Mouse (Mus musculus) G1E (cell line): Measurements from ENCODE around the gene Tet2. TPM values are rescaled to one million over a fixed set of nuclear protein-coding genes. Genes with fewer than 3 reads are reported as not detected.

Experiments used
- ATAC-seq: 2 replicates; pipeline ENCODE4 v1.8.0; 2016; ENCODE audit warnings: mild to moderate bottlenecking; ENCODE audit not compliant: insufficient number of reproducible peaks, poor library complexity, low FRiP score, severe bottlenecking; ENCODE audit errors: extremely low read depth
- DNase-seq: peaks from one replicate; pipeline ENCODE4 v3.0.0; 2012; ENCODE audit warnings: low spot score
- H3K27me3 ChIP-seq: 2 replicates; pipeline ENCODE4 v1.6.1; 2012; ENCODE audit warnings: mild to moderate bottlenecking, low read length, inconsistent platforms; ENCODE audit not compliant: insufficient read depth
- H3K36me3 ChIP-seq: replicated peaks from 2 replicates; pipeline ENCODE3; 2012; ENCODE audit warnings: mild to moderate bottlenecking, inconsistent platforms
- H3K4me1 ChIP-seq: 2 replicates; pipeline ENCODE4 v1.6.1; 2012; ENCODE audit warnings: low read depth, low read length, inconsistent platforms, mixed read lengths; ENCODE audit not compliant: insufficient read depth
- H3K4me3 ChIP-seq: 2 replicates; pipeline ENCODE4 v1.5.1; 2012; ENCODE audit warnings: low read depth, mild to moderate bottlenecking, inconsistent platforms, low read length, moderate library complexity, mixed read lengths
- H3K9me3 ChIP-seq: replicated peaks from 2 replicates; pipeline ENCODE4 v1.6.1; 2012; ENCODE audit warnings: inconsistent platforms
- CTCF ChIP-seq: IDR thresholded peaks from 2 replicates; pipeline ENCODE4 v1.5.1; 2012; ENCODE audit warnings: low read depth, low read length, inconsistent platforms, mixed read lengths
- GATA1 ChIP-seq: IDR thresholded peaks from 2 replicates; pipeline ENCODE4 v1.6.1; 2012; ENCODE audit warnings: borderline replicate concordance, low read length, inconsistent platforms, mixed read lengths
- GATA2 ChIP-seq: IDR thresholded peaks from 2 replicates; pipeline ENCODE4 v1.6.1; 2012; ENCODE audit warnings: low read depth, low read length, inconsistent platforms, borderline replicate concordance
- POLR2AphosphoS5 ChIP-seq: IDR thresholded peaks from 2 replicates; pipeline ENCODE4 v1.6.1; 2012; ENCODE audit warnings: low read depth, low read length, inconsistent platforms; ENCODE audit not compliant: insufficient replicate concordance
- TAL1 ChIP-seq: conservative IDR thresholded peaks from 2 replicates; pipeline ENCODE4 v1.6.1; 2012; ENCODE audit warnings: low read depth, low read length, inconsistent platforms, mixed read lengths
- polyA plus RNA-seq: library from polyadenylated mRNA; stranded (reverse); fragments of >175 nt; gene quantifications from 2 replicates; pipeline ENCODE4 v1.2.3, GENCODE M21; 2012
- total RNA-seq, 2 experiments: library from RNA; stranded (forward) in 1 of 2; stranded (reverse) in 1 of 2; fragments of 200-1000 nt in 1 of 2; fragments of >200 nt in 1 of 2; fragmentation: Nextera tagmentation in 1 of 2; gene quantifications; 2 replicates each; pipeline ENCODE4 v1.2.3; 2014 to 2017

Tet2 gene
- total and polyA plus RNA-seq, 3 experiments: 14.8 to 144 (median 97.1) TPM

DNA sequence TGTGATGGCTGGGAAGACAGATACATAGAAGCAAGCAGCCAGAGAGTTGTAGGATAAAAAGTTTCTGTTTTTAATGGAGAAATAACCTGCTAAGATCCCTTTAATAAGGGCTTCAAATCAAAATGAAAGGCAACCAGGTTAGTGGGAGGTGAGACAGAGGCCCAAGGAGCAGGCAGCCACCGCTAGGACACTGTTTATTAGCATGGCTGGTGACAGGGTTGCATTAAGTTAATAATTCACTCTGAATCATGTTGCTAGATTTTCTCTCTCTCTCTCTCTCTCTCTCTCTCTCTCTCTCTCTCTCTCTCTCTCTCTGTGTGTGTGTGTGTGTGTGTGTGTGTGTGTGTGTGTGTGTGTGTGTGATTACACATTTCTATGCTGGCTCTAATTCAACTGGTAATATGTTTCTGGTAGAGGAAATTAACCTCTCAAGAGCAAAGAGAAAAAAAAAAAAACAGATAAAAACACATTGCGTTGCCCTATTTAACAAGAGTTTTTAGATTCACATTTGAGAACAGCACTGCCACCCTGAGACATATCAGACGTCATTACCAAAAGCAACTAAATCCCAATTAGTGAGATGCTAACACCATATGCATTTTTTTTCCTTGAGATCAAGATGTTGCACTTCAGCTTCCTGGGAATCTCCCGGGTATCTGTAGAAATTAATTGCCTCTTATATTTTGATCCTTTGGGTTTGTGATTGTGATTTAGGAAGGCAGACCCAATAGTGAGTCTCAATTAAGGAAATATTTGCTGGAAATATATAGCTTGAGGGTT lies 115.4 kb downstream of the Tet2 start:
- Histone ChIP-seq H3K4me1 (no peaks in the 10 kb centered on the region), H3K36me3 (no peaks in the 10 kb centered on the region)
- TF ChIP-seq GATA2: no peak
- no peak for TF ChIP-seq TAL1
- no peak for TF ChIP-seq GATA1
- no peak for TF ChIP-seq CTCF
- no peak for TF ChIP-seq POLR2AphosphoS5

DNA sequence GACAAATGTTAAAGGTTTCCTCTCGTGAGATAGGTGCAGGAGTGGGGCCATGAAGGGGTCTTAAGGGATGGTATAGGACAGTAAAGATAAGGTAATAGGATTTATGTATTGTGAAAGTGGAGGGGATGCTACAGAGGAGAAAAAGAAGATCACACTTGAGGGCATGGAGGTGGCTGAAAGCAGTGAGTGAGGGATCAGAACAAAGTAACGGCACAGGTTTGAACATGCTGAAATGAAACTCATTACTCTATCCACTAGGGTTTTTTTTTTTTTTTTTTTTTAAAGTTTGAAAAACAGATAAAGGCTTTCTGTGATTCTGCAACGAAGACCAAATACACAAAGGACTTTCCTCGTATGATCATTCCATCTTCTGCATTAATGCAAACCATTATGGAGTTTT lies 116.9 kb downstream of the Tet2 start:
- DNase-seq: no peak
- no peaks in the 10 kb centered on the region for H3K4me1 ChIP-seq
- H3K9me3 ChIP-seq: no peaks in the 10 kb centered on the region
- H3K27me3 ChIP-seq: no peaks in the 10 kb centered on the region
- no peak for ATAC-seq
- no peak for TF ChIP-seq POLR2AphosphoS5
- TF ChIP-seq CTCF: no peak
- no peak for TF ChIP-seq GATA2
- no peak for TF ChIP-seq TAL1
- no peak for TF ChIP-seq GATA1
- no peaks in the 10 kb centered on the region for H3K36me3 ChIP-seq
- H3K4me3 ChIP-seq: no peak overlapping the region

More for the DNA sequence above, 115.4 kb downstream of the Tet2 start:
- Histone ChIP-seq H3K27me3 (no peaks in the 10 kb centered on the region), H3K4me3 (no peak overlapping the region), H3K9me3 (no peaks in the 10 kb centered on the region)
- ATAC-seq (no peak), DNase-seq (no peak)

DNA sequence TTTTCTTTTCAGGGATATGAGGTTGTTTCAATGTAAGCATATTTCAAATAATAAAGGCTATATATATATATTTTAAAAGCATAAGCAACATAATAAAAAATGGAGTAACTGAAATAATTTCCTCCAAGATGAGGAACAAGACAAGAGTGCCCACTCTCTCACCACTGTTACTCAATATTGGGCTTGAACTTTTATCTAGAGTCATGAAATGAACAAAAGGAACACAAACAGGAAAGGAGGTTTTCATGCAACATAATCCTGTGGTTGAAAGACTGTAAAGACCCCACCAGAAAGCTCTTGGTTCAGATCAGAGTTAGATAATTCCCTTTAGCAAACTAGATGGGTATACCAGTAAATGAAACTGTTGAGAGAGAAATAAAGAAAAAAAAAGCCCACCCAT lies 121.9 kb downstream of the Tet2 start:
- Histone ChIP-seq H3K9me3 (no peaks in the 10 kb centered on the region), H3K4me3 (no peak overlapping the region), H3K4me1 (no peaks in the 10 kb centered on the region), H3K36me3 (no peaks in the 10 kb centered on the region), H3K27me3 (0 out of 2 replicates have a peak, but pooled peaks cover 3% of the 10 kb centered on the region)
- no peak for ATAC-seq
- DNase-seq: no peak
- TF ChIP-seq GATA2 (no peak), TAL1 (no peak), CTCF (no peak), GATA1 (no peak), POLR2AphosphoS5 (no peak)

DNA sequence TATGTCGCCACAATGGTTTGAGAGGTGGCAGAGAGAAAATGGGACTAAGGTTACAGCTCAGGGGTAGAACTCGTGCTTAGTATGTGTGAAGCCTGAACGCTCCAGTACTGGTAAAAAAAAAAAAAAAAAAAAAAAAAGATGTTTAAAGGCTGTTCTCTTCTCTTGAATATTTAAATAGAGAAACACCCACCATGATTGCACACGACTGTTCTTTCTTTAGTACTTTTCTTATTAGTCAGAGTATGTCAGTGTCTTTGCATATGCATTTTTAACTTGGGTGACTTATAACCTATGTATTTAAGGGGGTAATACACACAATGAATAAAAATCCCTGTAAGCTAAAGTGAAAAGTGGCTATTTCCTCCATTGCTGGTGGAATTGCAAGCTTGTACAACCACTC lies 130.2 kb downstream of the Tet2 start:
- no peaks in the 10 kb centered on the region for H3K4me1 ChIP-seq
- ATAC-seq (no peak), DNase-seq (no peak)
- H3K4me3 ChIP-seq: no peak overlapping the region
- H3K27me3 ChIP-seq: peaks cover 6% of the 10 kb centered on the region
- no peaks in the 10 kb centered on the region for H3K36me3 ChIP-seq
- no peaks in the 10 kb centered on the region for H3K9me3 ChIP-seq
- TF ChIP-seq GATA2 (no peak), POLR2AphosphoS5 (no peak), CTCF (no peak), TAL1 (no peak), GATA1 (no peak)

Other genes starting within 250 kb of the Tet2 start
- 38.1 and 40.6 TPM in 2 replicates for gene Ppa2, start 235.0 kb downstream of the Tet2 start, total RNA-seq (2014; fragmentation: Nextera tagmentation)
- gene Ppa2, start 235.0 kb downstream of the Tet2 start, total RNA-seq (2017): 115 and 145 TPM in 2 replicates
- gene Ppa2, start 235.0 kb downstream of the Tet2 start, polyA plus RNA-seq: 67.3 and 67.8 TPM in 2 replicates